Mouse (Mus musculus) embryonic fibroblast, embryonic 13.5 days (primary cell): ENCODE measurements at regions not wholly inside any gene's neighbourhood (a gene's known extent, or its start where the extent isn't known, plus 50 kb on each side); places are given as distances from the start of the nearest gene placed in this dataset.

Experiments used
- H3K27ac ChIP-seq: 2 replicates; pipeline ENCODE4 v1.5.1; 2012; ENCODE audit warnings: low read length, control low read depth, inconsistent platforms; ENCODE audit not compliant: insufficient read depth
- H3K4me1 ChIP-seq: 2 replicates; pipeline ENCODE4 v1.6.1; 2011; ENCODE audit warnings: low read length; ENCODE audit not compliant: control insufficient read depth, insufficient read depth
- H3K4me3 ChIP-seq: 2 replicates; pipeline ENCODE4 v1.5.1; 2011; ENCODE audit warnings: mild to moderate bottlenecking, control low read depth, low read length; ENCODE audit not compliant: insufficient read depth
- CTCF ChIP-seq: IDR thresholded peaks from 2 replicates; pipeline ENCODE4 v1.5.1; 2011; ENCODE audit warnings: mild to moderate bottlenecking, control low read depth, low read length, moderate library complexity, borderline replicate concordance; ENCODE audit not compliant: insufficient read depth
- POLR2A ChIP-seq: IDR thresholded peaks from 2 replicates; pipeline ENCODE4 v1.6.1; 2011; ENCODE audit warnings: low read depth, mild to moderate bottlenecking, control low read depth, low read length, moderate library complexity

DNA sequence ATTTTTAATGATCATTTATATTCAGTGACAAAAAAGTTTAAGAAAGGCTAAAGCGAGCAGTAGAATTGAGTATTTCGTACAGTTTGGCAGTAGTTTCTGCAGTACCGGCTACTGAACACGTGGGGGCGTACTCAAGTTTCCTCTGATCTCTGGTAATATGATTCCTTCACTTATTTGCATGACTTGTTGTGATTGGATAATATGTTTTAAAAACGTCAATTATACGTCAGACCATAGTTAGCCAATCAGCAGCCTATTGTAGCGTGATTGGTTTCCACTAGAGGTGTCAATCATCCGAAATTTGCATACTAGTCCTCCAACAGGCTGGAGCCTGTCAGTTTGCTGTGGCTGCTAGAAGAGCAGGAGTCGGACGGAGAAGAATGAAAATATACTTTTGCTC, 261.6 kb upstream of the Nfe2l3 start:
- TF ChIP-seq CTCF (no peak), POLR2A (peak; percentile 95)
- peaks cover 6% of the 10 kb centered on the region; the same call in 1 of the 2 replicates for H3K4me1 ChIP-seq
- H3K27ac ChIP-seq, result peak overlapping the region; percentile 98
- H3K4me3 ChIP-seq, result no peak overlapping the region

DNA sequence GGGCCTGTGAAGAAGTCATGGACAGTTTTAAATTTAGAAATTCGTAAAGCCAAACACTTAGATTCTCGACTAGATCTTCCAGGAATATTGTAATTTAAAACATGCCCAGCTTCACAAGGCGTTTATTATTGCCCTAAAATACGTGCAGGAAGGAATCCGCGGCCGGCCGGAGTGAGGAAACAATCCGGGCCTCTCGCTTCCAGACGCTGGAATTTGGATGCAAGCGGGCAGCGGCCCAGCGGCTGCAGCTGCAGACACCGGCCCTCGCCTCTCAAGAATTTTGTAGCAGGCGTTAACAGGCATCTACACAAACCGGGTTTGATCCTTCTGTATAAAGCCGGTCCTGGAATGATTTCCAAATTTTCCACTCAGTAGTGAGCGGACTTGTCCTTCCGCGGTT, 260.7 kb upstream of the Nfe2l3 start:
- peak; percentile 40; the same call in 1 of the 2 replicates for TF ChIP-seq POLR2A
- no peak for TF ChIP-seq CTCF
- peaks cover 6% of the 10 kb centered on the region; the same call in 1 of the 2 replicates for H3K4me1 ChIP-seq
- H3K4me3 ChIP-seq, result peak overlapping the region; percentile 6; the same call in 1 of the 2 replicates
- peak overlapping the region; percentile 92 for H3K27ac ChIP-seq

DNA sequence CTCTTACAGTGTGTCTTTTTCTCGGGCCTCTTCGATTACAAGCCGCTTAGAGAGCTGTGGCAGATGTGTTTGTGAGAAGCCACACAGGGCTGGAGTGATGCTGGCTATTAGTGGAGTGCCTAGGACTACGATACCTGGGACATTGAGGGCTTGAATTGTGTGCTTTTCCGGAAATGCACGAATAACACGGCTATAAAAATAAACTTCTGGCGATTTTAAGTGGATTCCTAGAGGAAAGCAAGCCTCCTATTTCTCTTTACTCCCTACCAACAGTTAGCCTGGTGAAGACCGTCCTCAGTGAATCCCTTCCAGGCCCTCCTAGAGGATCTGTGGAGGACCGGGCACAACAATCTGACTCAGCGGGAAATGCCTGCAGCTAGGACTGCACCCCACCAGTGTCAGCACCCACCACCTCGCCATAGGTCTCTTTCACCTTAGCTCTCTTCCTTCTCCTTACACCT, 260.1 kb upstream of the Nfe2l3 start:
- Histone ChIP-seq H3K27ac (peak overlapping the region; percentile 92), H3K4me3 (peak overlapping the region; percentile 13), H3K4me1 (peaks cover 6% of the 10 kb centered on the region; the same call in 1 of the 2 replicates)
- TF ChIP-seq POLR2A (peak; percentile 48; the same call in 1 of the 2 replicates), CTCF (no peak)

DNA sequence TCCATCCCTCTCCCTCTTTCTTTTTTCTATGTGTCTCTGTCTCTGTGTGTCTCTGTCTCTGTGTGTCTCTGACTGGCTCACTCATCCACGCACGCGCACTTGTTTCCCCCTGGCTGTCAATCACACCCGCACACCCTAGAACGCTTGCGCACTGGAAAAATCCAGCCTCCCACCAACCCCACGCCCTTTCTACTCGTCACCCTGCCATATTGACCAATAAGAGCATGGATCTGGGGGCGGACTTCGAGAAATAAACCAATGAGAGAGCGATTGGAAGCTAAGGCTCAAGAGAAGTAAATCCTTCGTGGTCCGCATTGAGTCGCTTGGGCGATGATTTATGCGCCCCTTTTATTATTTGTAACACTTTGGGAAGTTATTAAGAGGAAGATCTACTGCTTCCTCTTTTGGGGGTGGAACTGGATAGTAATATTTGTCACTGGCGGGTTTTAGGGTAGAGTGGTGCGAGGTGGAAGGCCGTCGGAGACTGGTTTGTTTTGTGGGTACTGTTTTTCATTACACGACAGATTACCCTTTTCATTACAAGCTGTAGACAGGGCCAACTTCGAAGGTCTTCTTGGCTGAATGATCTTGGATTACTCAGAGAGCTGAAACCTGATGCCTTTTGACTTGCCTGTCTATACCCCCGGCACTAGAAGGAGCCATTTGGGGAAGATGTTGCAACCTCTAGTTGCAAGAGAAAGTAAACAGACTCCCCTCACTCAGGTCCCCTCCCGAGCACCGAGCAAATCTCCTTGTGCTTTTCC, 259.4 kb upstream of the Nfe2l3 start:
- TF ChIP-seq CTCF (no peak), POLR2A (peak; percentile 6)
- H3K4me1 ChIP-seq, result peaks cover 6% of the 10 kb centered on the region; the same call in 1 of the 2 replicates

DNA sequence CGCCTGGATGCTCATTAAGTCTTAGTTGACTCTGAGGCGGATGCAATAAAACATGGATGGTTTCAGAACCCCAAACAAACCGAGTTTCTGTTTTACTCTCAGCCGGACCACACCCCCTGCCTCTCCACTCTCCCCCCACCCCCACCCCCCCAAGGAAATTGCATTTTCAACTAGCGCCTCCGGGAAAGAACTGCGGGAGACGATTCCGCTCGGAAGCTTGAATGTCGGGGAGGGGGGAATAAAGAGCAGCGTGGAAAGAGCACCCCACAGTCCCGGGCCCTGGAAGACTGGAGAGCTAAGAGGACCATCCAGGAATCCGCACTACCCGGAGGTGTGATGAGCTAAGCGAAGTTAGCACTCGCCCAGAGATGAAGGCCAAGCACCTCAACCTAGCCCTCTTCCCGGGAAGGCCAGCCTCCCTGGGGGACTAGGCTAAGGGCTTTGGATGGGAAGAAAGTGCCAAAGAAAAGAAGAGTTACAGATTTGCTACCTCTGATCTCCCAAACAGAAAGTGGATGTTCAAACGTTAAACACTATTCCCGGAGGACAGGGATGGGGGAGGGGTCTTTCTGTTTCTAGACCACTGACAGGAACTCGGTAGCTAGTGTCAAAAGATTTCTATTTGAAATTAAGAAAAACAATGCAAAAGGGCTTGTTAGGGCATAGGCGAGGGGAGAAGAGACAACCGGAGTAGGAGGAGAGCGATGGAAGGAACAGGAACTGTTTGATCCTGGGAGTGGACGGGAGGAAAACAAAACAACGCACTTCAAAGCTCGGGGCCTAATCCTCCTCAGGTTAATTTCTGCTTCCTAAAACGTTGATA, 258.6 kb upstream of the Nfe2l3 start:
- peaks cover 6% of the 10 kb centered on the region; the same call in 1 of the 2 replicates for H3K4me1 ChIP-seq
- peak overlapping the region; percentile 53 for H3K4me3 ChIP-seq
- TF ChIP-seq CTCF (no peak), POLR2A (peak; percentile 11)
- H3K27ac ChIP-seq, result peak overlapping the region; percentile 98

More for the DNA sequence above, 259.4 kb upstream of the Nfe2l3 start:
- peak overlapping the region; percentile 53 for H3K4me3 ChIP-seq
- H3K27ac ChIP-seq, result peak overlapping the region; percentile 98

DNA sequence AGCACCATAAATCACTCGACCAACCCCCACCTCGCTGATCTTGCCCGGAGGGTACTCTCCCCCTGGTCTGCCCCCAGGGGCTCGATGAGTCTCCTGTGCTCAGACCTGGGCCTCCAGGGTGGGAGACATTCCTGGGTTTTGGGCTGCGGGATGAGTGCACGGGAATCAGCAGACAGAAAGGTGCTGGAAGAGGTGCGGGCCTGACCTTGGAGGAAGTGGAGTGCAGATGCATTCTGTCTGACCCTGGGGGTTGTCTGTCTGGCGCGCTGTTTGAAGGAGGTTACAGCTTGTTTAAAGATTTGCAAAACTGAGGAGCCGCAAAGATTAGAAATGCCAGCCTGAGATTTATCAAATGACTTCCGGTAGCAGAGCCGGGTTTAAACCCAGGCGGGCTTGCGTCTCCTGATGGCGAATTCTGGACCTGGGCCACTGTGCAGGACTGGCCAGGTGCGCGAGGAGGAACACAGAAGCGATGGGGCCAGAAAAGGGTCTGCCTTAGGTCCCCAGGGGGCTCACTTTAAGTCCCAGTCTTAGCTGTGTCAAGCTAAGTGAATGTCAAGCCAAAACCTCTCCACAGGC, 257.9 kb upstream of the Nfe2l3 start:
- TF ChIP-seq CTCF, result no peak
- no peak for TF ChIP-seq POLR2A
- no peak overlapping the region for H3K4me3 ChIP-seq
- peak overlapping the region; percentile 98 for H3K27ac ChIP-seq
- peaks cover 6% of the 10 kb centered on the region; the same call in 1 of the 2 replicates for H3K4me1 ChIP-seq

DNA sequence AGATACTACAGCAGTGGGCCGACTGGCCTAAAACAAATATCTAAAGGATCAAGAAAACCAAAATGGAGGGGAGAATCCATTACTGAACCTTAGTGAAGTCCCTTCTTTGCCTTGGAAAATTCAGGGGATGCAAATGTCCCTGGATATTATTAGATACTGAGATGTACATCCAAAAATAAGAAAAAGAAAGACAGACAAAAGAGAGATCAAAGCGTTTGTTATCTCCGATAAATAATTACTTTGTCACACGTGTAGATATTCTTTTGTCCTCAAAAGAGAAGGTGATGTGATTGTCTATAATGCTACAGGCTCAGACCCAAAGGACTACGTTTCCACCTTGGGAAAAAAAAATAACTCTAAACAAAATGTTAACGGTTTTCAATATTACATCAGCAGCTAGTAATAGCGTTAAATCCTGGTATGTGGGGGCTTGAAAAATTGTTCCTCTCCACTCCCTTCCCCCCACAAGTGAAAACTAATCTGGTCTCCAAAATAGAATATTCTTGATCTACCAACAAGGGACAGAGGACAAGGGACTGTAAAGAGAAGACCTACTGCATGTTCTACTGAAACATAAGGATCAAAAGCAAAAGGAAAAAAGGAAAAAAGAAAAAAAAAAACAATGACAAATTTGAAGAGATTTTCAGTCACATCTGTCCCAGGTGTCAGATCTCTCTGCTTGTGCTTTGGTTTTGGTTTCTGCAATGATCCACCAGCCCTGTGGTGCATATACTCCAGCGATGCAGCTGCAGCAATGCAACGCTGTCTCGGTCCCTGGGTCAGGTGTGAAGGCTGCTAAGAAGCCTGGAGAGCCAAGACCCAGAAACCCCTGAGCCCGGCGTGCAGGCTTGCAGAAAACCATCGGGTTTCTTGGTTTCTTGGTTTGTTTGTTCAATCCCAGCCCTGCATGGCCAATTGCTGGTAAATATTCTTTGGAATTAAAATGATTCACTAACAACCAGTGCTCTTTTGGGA, 256.6 kb upstream of the Nfe2l3 start:
- Histone ChIP-seq H3K27ac (no peak overlapping the region), H3K4me3 (no peak overlapping the region), H3K4me1 (peaks cover 6% of the 10 kb centered on the region; the same call in 1 of the 2 replicates)
- TF ChIP-seq CTCF, result no peak
- TF ChIP-seq POLR2A, result no peak

DNA sequence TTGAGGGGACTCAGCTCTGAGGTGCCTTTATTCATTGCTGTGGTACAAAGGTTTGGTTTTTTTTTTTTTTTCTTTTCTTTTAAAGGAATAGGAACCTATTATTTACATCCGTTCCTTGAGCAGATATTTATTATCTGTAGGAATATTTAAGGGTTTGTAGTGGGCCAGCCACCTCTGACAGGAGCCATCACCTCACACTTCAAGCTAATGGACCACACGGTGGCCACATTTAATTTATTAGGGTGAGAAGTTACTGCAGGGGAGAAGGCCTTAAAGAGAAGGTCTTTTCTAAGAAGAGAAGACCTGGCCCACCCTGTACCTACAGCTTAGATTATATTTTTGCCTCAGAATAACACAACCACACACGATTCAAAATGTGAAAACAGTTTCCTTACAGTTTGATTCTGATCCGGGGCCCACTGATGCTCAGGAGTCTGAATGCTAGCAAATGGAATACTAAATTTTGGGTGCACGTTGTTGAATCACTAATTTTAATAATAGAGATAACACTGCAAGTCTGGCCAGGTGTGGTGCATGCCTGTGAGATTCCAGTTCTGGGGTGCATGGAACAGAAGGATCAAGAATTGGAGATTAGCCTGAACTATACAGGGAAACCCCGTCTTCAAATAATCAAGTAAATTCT, 255.6 kb upstream of the Nfe2l3 start:
- no peak overlapping the region for H3K4me3 ChIP-seq
- TF ChIP-seq CTCF (no peak), POLR2A (no peak)
- H3K27ac ChIP-seq, result no peak overlapping the region
- H3K4me1 ChIP-seq, result peaks cover 6% of the 10 kb centered on the region; the same call in 1 of the 2 replicates
